Mouse (Mus musculus): ENCODE data around the gene Scnm1.
"Not testable (repeated sequence)": the region's sequence is repeated elsewhere in the genome, so short reads cannot be mapped to it uniquely, and the experiment has no call there.

Gene Scnm1

DNA sequence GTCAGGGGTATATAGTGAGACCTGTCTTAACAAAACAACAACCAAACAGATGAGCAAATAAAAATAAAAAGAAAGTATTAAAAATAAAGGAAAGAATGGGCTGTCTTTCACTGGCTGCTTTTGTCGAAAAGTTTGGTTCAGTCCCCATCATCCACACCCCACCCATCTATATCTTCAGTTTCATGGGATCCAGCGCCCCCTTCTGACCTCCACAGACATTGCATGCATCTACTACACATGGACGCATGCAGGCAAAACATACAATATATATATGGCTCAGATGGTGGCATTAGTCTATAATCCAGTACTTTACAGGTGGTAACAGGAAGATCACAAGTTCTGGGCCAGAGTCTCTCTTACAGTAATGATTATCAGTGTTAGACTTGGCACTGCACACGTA lies 20.1 kb upstream of the Scnm1 start:
- in situ Hi-C loops (cut with MboI, MseI): no loop called here

DNA sequence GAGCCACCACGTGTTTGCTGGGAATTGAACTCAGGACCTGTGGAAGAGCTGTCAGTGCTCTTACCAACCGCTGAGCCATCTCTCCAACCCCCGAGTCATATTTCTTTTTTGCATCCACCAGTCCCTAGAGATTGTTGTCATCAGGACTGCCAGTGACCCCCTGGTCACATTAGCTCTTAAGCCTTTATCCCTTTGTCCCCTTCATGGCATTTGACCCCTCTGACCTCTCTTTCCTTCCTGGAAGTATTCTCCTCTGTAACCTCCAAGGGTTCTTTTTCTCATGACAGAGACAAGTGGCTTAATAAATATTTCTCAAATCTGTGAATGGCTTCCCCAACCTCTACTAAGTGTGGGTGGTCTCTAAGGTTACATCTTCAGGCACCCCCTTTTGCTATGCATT lies 14.1 kb upstream of the Scnm1 start:
- in situ Hi-C loops (cut with MboI, MseI): no loop called here

DNA sequence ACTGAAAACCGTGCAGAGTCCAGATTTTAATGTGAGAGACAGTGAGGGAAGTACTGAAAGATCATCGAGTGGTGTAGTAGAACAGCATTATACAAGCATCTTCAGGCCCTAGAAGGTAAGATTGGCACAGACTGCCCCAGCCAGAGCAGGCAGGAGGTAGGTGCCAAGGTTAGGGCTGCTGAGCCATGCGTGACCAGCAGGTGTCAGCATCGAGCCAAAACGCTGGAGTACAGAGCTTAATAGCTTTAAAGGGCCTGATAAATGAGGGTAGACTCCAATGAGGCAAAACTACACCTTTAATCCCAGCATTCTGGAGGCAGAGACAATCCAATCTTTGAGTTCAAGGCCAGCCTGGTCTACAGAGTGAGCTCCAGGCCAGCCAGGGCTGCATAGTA lies 8.8 kb upstream of the Scnm1 start:
- in situ Hi-C loops (cut with MboI, MseI): no loop called here

DNA sequence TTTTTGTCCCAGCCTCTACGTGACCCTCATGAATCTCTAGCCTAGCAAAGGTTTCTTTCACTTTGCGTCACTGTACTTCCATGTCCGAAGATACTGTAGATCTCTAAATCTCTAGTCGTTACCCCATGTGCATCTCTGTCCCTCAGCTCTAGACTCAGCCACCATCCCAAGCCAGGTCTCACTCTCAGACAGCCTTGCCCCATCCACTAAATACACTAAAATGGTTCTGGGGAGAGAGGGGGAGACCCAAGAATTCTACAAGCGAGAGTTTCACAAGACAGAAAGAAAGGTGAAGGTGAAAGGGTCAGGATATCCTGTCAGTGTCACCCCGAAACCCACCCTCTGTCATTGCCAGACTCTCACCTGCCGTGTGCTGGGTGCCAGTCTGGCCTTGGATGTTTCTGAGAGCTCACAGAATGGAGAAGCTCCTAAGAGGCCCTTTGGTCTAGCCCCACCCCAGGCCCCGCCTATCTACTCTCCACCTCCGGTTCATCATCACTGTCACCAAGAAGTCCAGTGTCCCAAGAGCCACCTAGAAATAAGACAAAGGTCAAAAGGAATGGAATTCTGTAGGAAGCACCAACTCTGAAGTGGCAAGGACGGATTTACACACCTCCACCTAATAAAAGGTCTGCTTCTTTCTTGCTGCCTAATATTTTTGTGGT lies 8.3 kb upstream of the Scnm1 start, which contains the start of gene Tnfaip8l2:
TSS of gene Tnfaip8l2 (minus strand) at position 409 of the 665 bp plus-strand sequence.
- in situ Hi-C loops (cut with MboI, MseI): no loop called here

DNA sequence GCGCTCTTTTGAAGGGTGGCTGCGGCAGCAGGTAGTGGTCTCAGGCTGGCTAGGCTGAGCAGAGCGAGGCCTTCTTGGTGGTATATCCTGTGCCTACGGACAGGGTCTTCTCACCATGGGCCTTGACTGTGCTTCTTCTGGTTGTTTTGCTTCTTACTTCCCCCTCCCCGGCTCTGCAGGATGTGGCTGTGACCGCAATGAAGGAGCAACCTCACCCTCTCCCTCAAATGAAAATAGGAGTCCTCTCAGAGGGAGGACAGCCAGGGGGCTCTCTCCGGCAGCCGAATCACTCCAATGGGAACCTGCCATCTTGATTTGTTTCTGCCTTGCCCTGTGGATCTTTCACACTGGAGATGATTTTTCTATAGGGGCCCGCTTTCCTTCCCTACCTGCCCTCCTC lies 7.7 kb upstream of the Scnm1 start:
- in situ Hi-C loops (cut with MboI, MseI): no loop called here

DNA sequence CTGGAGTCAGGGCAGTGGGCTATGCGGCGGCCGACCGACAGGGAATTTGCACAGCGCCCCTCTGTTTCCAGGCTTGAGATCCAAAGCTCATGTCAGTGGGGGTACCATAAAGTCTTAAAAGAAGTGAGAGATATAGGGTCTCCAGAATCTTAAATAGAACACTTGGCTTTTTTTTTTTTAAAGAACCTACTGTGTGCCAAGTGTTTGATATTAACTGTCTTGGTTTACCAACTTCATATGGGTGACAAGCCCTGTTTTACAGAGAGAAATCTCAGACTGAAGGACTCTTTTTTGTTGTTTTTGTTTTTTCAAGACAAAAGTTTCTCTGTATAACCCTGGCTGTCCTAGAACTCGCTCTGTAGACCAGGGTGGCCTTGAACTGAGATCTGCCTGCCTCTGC lies 7.0 kb upstream of the Scnm1 start:
- in situ Hi-C loops (cut with MboI, MseI): no loop called here

DNA sequence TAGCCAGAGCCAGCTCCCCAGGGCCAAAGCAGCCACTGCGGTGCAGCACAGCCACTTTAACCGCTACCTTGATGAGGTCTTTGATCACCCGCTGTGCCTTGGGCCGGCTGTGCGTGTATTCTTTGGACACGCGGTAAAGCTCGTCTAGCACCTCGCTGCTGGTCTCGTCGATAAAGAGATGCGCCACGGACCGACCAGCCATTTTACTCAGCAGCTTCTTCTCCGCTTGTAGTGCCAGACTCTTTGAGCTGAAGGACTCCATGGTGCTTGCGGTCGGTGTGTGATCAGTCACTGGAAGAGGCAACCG lies 6.4 kb upstream of the Scnm1 start:
- in situ Hi-C loops (cut with MboI, MseI): no loop called here

DNA sequence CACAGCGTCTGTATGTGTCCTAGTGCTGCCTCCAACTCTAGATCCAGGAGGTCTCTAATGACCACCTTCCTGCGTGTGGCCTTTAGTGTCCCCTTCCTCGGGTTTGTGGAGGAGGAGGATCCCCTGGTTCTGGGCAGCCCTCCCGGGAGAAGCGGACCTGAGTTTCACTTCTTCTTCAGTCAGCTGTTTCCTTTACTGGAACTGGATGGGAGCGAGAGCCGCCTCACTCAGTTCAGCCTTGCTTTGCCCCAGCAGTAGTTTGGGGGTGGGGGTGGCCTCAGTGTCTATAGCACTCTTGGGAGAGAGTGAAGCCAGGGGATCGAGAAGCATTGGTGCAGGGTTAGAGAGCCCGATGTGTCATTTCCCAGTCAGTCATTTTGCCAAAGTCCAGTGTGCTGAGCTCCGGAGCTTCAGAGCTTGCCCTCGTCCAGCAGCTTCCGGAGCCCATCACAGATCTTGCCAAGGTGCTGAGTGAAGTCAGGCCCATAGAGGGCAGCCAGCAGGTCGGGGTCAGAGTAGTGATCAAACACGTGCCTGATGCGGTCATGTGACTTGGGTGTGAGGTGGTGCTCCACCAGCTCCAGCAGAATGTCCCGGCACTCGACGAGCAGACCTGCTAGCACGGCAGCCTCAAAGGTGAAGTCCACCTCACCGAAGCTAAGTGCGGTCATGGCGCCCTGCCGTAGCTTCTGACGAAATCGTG lies 5.9 kb upstream of the Scnm1 start:
- in situ Hi-C loops (cut with MboI, MseI): loop anchor here (5.0 kb wide), 1 partner anchor 1212 kb away; no protein-coding TSS in a partner anchor

DNA sequence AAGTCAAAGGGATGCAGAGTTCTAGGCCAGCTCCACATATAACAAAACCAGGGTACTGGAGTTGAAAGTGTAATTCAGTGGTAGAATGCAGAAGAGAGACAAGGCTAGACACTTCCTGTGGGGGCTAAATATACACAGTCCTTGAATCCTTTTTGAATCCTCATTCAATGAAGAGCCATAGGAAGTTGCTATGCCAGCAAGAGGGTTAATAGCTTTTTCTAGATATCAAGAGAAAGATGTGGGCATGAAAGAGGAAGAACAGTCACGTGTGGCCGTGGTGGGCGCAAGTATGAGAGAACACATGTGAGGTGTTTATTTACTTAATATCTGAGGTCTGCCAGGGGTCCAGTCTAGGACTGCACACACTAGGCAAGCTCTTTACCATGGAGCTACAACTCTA lies 2.5 kb upstream of the Scnm1 start:
- in situ Hi-C loops (cut with MboI, MseI): loop anchor here (5.0 kb wide), 1 partner anchor 1209 kb away; no protein-coding TSS in a partner anchor

DNA sequence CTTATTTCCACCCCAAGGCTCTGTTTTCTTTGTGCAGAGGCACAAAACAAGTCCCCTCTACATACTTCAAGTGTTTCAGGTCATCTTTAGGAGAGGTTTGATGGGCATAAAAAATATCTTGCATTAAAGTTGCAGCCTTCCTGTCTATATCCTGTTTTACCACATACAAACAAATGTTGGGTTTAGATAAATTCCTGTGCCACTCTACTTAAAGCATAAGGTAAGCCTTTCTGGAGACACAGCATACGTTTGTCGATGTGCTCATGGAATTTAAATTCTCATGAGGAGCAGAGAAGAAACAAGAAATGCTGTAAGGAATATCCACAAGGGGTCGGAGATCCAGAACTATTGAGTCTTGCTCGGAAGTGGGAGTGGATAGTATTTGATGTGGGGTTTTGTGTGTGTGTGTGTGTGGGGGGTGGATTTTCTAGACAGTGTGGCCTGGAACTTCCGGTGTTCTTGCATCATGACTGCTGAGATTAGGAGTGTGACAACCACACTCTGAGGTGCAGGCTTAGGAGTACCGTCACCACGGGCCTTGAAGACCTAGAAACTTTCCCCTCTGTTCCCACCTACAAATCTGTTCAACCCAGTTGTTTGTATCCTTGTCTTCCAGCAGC lies 1.7 kb upstream of the Scnm1 start:
- in situ Hi-C loops (cut with MboI, MseI): loop anchor here (5.0 kb wide), 1 partner anchor 1208 kb away; no protein-coding TSS in a partner anchor

DNA sequence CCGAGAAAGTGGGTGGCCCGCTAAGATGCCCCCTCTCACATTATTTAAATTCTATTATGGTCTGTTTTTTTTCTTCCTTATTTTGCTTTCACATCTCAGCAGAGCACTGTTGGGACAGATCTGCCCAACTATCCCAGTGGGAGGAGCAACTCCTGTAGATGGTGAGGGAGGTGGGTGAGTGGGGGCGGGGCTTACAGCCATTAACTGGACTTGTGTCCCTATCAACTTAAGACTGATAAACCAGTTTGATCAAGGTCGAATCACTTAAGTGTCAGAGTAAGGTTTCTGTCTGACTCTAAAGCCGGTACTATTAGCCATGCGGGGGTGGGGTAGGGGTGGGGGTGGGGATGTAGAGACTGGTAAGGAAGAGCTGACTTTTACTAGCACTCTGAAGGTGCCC lies 1.2 kb upstream of the Scnm1 start:
- in situ Hi-C loops (cut with MboI, MseI): loop anchor here (5.0 kb wide), 1 partner anchor 1208 kb away; no protein-coding TSS in a partner anchor

DNA sequence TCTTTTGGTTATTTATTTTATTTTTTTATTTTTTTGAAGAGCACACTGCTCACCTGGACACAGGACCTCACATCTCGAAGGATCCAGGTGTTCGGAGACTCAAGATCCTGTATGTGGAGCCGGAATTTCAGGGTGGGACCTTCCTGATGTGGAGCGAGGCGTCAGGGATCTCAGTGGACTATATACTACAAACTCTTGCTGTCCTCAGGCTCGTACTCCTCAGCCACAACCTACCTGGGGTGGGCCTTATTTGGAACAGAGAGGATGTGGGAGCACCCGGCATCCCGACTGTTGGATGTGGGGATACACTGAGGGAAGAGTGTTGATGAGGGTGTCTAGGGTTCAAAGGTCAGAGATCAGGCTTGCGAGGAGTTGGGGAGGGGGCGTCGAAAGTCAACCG lies 322 bp upstream of the Scnm1 start:
- in situ Hi-C loops (cut with MboI, MseI): not testable (repeated sequence)

DNA sequence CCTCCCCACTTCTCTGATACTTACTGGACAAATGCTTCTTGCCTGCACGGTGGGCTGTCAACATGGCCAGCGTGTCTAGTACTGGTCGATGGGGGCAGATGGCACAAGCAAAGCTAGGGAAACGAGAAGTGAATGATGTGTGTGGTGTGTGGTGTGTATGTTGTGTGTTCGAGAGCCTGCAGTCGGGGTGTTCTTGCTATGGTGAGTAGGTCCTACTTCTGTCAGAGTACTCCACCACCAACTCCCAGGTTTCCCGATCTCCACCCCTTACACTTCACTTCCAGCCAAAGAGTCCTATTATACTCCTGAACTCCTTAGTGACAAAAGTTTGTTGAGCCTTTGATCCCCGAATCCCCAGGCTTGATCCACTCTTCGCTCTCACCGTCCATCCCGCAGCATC lies 635 bp downstream of the Scnm1 start:
- in situ Hi-C loops (cut with MboI, MseI): no loop called here

DNA sequence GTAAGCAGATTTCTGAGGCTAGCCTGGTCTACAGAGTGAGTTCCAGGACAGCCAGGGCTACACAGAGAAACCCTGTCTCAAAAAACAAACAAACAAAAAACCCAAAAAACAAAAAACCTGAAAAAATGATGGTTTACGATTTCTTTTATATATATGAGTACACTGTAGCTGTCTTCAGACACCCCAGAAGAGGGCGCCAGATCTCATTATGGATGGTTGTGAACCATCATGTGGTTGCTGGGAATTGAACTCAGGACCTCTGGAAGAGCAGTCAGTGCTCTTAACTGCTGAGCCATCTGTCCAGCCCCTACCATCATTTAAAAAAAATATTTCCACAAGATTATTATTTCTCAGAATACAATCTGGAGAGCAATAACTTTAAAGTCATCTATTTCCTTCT lies 1.4 kb downstream of the Scnm1 start:
- in situ Hi-C loops (cut with MboI, MseI): not testable (repeated sequence)

DNA sequence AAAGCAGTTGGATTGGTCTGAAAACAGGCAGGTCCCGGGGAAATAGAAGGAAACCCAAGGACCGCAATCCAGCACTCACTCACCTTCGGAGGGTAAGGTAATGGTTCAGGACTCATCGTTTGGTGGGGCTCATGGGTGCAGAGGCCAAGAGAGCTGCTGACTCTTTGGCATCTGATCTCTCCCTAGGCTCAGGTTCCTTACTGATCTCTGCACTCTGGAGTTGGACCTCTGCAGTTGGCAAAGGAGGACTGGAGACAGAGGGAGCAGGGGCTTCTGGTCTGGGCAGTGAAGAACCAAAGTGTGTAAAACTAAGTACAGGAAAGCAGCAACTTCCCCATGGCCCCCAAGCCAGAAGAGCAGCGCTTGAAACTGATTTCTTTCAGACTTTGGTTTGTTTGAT lies 3.7 kb downstream of the Scnm1 start:
- in situ Hi-C loops (cut with MboI, MseI): no loop called here

DNA sequence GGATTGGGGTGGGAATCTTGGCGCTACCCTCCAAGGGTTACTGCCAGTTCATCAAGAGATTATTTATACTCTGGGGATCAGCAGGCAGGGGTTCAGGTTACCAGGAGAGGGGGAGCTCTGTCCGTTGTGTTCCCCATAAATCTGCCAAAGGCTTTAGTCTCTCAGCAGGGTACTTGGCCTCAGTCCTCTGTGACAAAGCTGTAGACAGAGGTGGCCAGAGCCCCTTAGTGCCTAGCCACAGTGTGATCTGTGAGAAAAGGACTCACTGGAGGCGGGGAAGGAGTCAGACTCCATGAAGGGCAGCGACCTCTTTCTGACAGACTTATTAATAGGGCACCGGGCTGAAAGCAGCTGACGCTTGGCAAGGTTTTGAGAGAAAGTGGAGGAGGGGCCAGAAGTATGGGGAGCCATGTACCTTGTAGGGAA lies 4.6 kb downstream of the Scnm1 start:
- in situ Hi-C loops (cut with MboI, MseI): no loop called here

DNA sequence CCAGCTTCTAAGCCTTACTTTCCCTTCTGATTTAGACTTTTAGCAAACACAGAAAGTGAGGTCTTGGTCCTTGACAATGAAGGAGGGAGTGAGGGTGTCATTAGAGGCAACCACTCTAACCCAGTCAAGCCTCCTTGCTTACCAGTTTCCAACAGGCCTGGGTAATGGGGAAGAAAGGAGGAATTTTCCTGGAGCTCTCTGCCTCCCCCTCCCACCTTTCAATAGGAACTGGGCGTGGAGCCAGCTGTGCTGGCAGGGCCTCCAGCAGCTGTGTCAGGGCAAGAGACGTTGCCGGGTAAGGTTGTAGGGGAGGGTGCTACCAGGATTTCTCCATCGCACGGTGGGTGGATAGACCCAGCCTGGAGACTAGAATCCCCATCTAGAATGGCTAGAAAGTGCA lies 8.8 kb downstream of the Scnm1 start:
- in situ Hi-C loops (cut with MboI, MseI): no loop called here

DNA sequence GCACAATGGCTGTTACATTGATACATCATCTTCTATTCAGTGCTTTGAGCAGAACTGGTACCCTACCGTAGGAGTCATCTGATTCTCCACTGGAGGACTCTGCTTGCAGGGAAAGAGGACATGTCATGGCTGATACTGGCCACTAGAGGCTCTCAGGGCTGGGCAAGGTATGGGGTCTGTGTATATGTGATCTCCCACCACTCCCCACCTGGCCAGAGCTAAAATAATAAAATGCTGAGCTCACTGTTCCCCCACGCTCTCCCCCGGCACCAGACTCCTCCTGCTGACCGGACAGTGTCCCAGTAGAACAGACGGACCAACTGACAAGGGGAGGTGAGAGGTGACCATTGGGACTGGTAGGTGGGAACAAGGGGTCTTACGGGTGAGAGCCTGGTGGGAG lies 9.6 kb downstream of the Scnm1 start, which contains the start of gene Tmod4:
TSS of gene Tmod4 (plus strand) at position 231 of the 400 bp plus-strand sequence.
- in situ Hi-C loops (cut with MboI, MseI): no loop called here

DNA sequence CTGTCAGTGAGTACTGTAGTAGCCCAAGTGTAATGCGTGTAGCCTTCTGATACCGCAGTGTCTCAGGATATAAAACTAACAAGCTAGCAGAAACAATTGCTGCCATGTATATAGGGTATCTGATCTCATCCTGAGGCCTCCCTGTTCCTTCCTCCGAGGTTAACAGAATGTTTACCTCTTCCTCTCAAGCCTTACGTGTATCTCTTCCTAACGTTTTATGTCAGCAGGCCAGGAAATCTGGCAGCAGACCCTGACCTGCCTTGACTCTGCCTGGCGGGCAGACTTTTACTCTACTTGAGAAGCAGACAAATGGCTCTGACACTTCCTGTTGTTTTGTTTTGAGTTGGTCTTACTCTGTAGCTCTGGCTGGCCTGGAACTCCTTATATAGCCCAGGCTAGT lies 12.2 kb downstream of the Scnm1 start:
- in situ Hi-C loops (cut with MboI, MseI): no loop called here

DNA sequence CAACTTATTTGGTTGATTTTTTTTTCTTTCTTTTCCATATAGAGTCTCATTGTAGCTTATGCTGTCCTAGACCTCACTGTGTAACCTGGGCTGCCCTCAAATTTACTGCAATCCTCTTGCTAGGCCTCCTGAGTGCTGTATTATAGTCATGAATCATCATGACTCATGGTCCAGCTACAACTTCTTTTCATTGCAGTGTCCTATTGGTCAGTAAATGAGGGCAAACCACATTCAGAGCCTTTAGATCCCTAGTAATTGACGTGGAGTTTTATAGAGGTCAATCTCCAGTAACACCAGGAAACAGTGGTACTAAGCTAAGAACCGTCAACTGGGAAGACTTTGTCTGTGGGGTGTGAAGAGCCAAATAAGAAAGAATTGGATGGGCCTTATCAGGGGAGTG lies 16.1 kb downstream of the Scnm1 start:
- in situ Hi-C loops (cut with MboI, MseI): no loop called here

DNA sequence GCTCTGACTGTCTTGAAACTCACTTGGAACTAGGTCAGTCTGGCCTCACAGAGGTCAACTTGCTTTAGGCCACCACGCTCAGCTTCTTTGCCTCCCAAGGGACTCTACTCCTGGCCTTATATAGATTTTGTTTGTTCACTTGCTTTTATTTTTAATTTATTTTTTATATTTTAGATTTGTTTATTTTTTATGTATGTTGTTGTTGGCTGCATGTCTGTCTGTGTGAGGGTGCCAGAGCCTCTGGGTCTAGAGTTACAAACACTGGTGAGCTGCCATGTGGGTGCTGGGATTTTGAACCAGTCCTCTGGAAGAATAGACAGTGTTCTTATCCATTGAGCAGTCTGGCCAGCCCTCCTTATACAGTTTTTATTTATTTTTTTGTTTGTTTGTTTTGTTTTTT lies 21.1 kb downstream of the Scnm1 start:
- in situ Hi-C loops (cut with MboI, MseI): no loop called here

DNA sequence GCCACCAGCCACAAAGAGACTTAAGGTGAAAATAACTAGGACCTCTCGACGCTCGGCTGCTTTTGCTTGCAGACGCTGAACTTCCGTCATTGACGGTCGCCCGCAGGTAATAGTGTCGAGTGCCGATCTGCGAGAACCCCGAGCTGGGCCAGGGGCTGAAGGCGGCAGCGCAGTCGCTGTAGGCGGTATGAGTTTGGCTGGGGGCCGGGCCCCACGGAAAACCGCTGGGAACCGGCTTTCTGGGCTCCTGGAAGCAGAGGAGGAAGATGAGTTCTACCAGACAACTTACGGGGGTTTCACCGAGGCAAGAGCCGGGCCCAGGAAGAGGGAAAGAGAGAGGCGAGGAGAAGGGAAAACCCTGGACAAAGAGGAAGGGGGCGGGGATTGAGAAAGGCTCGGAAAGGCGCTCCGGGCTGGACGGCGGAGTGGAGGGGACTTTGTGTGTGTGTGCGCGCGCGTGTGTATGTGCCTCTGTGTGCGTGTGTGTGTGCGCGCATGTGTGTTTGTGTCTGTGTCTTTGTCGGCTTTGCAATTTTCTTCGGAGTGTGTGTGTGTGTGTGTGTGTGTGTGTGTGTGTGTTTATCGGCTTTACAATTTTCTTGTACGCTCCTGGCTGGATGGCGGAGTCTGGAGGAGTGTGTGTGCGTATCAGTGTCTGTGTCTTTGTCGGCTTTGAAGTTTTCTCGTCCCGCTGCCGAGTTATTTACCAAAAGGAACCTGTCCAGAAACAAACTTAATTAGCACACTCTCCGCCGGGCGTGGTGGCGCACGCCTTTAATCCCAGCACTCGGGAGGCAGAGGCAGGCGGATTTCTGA lies 22.7 kb downstream of the Scnm1 start, which contains the start of gene Vps72:
TSS of gene Vps72 (plus strand) at position 112 of the 816 bp plus-strand sequence.
- in situ Hi-C loops (cut with MboI, MseI): no loop called here

Measured in regulatory T cell (primary cell).